Mouse (Mus musculus) heart, adult 2 months (tissue): ENCODE data around the gene Map3k1.

Experiments used
- CTCF ChIP-seq: fragments of 200-600 bp; IDR thresholded peaks from 2 replicates; pipeline ENCODE4 v1.8.1; 2022; ENCODE audit warnings: antibody characterized with exemption, mild to moderate bottlenecking, moderate library complexity
- POLR2A ChIP-seq: fragments of 200-500 bp; IDR thresholded peaks from 2 replicates; pipeline ENCODE4 v1.6.1; 2011; ENCODE audit warnings: mild to moderate bottlenecking, low read depth, low read length, control low read depth; ENCODE audit not compliant: insufficient read depth

DNA sequence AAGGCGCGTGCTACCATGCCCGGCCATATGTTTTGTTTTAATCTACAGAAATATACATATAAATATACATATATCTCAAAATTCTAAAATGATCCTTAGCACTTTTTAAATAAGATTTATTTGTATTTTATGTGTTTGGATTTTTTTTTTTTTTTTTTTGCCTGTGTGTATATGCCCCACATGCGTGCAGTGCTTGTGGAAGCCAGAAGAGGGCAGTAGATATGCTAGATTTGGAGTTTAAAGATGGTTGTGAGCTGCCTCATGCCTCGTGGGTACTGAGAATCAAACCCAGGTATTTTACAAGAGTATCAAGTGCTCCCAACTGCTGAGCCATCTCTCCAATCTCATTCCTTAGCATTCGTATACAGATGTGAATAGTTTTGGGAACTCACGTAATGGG lies 6.2 kb upstream of the Map3k1 start:
- TF ChIP-seq CTCF, result peak; percentile 32
- TF ChIP-seq POLR2A, result no peak
